Mouse (Mus musculus): ENCODE data around the gene Cnot10.

The Cnot10 gene

DNA sequence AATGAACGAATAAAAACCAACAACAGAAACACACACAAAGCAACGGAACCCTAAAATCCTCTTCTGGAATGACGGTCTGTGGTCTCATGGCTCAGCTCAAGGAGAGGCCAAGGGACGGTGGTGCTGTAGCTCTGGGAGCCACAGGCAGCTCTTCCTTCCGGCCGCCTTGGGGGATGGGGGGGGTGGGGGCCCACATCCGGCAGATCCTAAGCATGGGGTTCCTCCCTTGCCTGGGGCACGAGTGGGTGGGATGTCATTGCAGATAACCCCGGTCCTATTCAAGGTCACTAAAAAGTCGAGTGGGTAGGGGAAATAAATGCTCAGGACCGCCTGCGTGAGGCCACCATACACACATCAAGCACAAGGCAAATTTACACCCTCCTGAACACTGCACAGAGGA is 93.2 kb downstream of the Cnot10 start:
- WGBS: 83% methylated on average over 12 of the region's 12 CpGs

DNA sequence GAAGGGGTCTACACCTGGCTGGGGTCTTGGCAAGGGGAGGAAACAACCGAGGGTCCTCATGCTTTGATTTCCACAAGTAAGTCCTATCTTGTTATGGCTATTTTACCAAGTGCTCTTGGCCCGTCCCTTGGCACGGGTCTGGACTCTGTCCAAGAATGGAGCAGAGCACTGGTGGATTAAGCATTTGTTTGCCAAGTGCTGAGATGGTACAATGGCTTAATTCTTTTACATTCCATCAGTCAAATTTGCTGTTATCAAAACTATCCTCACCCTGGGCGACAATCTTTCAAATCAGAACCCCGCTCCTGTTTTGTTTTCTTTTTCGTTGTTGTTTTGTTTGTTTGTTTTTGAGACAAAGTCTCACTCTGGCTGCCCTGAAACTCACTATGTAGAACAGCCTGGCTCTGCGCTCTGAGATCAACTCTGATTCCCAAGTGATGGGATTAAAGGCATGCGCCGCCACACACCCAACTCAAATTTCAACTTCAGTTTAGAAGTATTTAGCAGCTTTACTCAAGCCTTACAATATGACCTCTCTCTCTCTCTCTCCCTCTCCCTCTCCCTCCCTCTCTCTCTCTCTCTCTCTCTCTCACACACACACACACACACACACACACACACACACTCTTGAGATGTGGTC is 95.1 kb downstream of the Cnot10 start:
- 57% methylated on average over 9 of the region's 9 CpGs for WGBS

DNA sequence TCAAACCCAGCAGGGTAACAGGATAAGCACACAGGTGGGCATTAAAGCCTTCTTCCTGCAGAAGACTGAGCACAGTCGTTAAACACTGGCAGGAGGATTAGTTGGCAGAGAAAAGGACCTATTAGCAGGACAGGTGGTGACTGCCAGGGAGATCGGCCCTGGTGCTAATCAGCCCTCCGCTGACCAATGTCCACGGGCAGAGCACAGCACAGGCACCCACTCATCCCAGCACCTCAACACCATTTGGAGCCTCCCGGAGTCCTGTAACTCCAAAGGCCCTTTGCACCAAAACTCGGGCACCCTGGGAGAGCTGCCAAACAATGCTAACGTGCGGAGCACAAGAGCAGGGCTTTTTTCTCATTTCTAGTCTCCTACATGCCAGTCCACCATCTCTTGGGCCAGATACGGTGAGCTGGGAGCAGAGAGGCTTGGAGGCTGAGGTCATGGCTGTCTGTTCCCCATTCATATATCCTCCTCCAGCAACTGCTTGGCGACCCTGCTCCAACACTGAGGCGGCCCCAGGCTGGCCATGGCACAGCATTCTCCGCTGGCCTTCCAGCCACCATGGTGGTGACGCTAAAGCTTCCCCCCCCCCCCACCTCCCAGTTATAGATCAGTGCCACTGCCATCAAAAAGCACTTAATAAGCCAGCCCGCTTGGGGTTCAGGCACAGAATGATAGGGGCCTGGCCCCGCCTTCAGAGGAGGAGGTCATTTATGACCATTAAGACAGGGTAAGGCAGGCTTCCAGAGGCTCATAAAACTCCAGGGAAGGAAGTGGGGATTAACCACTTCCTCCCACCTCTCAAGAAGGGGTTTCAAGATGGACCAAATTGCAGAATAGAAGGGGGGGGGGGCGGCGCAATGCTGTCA is 95.9 kb downstream of the Cnot10 start:
- 59% methylated on average over 17 of the region's 17 CpGs for WGBS

DNA sequence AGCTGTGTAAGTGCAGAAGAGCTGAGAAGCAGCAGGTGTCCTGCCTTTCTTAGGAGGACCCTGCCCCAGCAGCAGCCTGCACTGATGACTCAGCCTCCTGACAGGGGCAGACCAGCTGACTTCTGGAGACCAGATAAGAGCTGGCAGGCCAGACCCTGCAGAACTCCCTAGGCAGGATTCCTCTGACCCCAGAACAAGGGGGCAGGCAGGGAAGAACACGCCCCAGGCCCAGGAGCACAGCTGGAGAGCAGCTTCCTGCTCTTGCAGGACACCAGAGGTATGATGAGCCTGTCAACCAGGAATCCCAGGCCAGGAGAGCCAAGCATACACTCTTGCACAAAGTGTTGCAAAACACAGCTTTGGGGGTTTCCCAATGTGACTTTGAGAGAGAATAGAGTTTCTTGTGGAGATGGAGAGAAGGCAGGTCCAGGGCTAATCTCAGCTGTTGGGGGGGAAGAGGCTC is 98.7 kb downstream of the Cnot10 start:
- WGBS: 83% methylated on average over 1 of the region's 1 CpGs

DNA sequence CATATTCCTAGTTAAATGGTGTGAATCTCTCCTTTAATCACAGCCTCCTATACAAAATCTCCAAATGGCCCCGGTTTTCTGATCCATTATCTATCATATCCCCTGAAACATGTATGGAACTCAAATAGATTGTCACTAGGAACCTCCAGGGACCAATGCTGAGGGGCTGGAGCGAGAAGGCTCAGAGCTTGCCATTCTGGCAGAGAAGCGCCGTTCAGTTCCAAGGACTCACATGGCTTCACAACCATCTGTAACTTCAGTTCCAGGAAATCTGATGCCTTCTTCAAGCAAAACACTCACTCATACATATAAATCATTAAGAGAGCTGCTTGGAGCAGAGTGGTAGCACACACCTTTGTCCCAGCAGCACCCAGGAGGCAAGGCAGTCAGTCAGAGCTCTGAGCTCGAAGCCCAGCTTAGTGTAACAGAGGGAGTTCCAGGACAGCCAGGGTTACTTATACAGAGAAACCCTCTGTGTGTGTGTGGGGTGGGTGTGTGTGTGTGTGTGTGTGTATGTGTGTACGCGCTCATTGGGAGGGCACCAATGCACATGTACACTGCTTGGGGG is 100.9 kb downstream of the Cnot10 start:
- 84% methylated on average over 7 of the region's 7 CpGs for WGBS

DNA sequence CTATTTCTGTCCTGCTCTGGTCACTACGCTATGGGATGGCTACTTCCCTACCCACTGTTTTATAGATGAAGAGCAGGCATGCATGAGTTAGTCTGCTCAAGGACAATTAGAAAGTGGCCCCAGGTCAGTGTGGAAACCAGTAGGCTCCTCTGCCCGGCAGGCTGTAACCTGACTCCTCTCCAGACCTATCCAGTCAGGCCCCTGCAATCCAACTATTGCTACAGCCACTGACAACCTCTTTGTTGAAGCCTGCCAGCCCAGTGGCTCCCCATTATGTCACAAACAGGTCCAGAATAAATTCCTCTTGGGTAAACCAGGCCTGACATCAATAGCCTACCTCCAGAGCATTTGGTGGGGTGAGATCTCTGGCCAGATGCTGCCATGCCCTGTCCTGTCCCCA is 103.4 kb downstream of the Cnot10 start:
- WGBS: 75% methylated on average over 2 of the region's 2 CpGs
